Mouse (Mus musculus) forebrain, embryonic 13.5 days (tissue): ENCODE measurements around the gene Hrasls5. TPM values are rescaled to one million over a fixed set of nuclear protein-coding genes. Genes with fewer than 3 reads are reported as not detected.

ENCODE experiments used
- ATAC-seq: fragments of 200-750 bp; cut with Nextera tagmentation; 2 replicates; pipeline ENCODE4 v1.8.0; 2017
- H3K27ac ChIP-seq: fragments of 300-500 bp; sonication (generic); 2 replicates; pipeline ENCODE4 v1.5.1; 2015; ENCODE audit warnings: inconsistent platforms, mild to moderate bottlenecking, moderate library complexity
- H3K27me3 ChIP-seq: fragments of 300-500 bp; sonication (generic); 2 replicates; pipeline ENCODE4 v1.6.1; 2015; ENCODE audit warnings: mild to moderate bottlenecking, inconsistent platforms
- H3K36me3 ChIP-seq: fragments of 300-500 bp; sonication (generic); 2 replicates; pipeline ENCODE4 v1.6.1; 2015; ENCODE audit warnings: mild to moderate bottlenecking, inconsistent platforms; ENCODE audit not compliant: poor library complexity, severe bottlenecking
- H3K4me1 ChIP-seq: fragments of 300-500 bp; sonication (generic); 2 replicates; pipeline ENCODE4 v1.6.1; 2015; ENCODE audit warnings: inconsistent platforms
- H3K4me2 ChIP-seq: fragments of 300-500 bp; sonication (generic); 2 replicates; pipeline ENCODE4 v1.6.1; 2015; ENCODE audit warnings: inconsistent platforms, mild to moderate bottlenecking, moderate library complexity
- H3K4me3 ChIP-seq: fragments of 300-500 bp; sonication (generic); 2 replicates; pipeline ENCODE4 v1.5.1; 2015; ENCODE audit warnings: mild to moderate bottlenecking, inconsistent platforms
- H3K9ac ChIP-seq: fragments of 300-500 bp; sonication (generic); 2 replicates; pipeline ENCODE4 v1.6.1; 2015; ENCODE audit warnings: mild to moderate bottlenecking, inconsistent platforms
- H3K9me3 ChIP-seq: fragments of 300-500 bp; sonication (generic); replicated peaks from 2 replicates; pipeline ENCODE4 v1.6.1; 2016; ENCODE audit warnings: inconsistent platforms
- WGBS: fragments of 180-500 bp; shearing (Covaris S2); methylation state at CpG from one replicate; pipeline ENCODE4 v1.1.7; 2015; 5-methylcytosine and 5-hydroxymethylcytosine counted together
- polyA plus RNA-seq: library from polyadenylated mRNA; unstranded; fragments of >200 nt; fragmentation: Nextera tagmentation; extraction: Ambion mirVana; gene quantifications from 2 replicates; pipeline ENCODE4 v1.2.1, GENCODE M21; 2015

Hrasls5 gene
- polyA plus RNA-seq = not detected in 2 replicates

DNA sequence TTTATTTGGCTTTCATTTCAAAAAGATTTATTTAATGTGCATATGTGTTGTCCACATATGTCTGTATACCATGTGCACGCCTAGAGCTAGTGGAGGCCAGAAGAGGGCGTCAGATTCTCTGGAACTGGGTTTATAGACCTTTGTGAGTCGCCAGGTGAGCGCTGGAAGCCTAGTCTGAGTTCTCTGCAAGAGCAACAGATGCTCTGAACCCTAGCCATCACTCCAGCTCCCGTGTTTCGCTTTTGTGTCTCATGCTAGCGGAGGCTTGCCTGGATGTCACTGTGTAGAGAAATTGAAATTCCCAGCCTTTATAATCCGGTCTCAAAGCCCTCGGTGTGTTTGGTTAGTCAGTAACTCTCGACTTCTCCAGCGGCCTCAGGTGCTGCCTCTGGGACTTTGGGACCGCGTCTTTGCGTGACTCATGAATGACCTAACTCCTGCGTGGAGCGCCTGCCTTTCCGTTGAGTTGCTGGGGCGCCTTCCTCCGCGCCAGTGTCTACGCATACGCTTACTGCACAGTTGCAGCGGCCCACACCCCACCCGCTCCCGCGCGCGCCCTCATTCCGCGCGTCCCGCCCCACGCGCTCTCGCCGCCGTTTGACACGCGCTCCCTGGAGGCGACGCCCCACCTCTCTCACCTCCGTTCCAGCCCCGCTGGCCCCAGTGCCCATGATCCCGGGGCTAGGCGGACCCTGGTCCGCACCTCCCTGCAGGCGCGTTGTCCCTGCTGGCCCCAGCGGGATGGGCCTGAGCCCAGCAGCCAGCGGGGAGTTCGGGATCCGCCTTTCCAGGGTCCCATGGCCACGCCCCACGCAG is at the start of gene Hrasls5:
TSS of gene Hrasls5 (plus strand) at position 600 of the 816 bp plus-strand sequence.
- peak; percentile 77 for ATAC-seq
- Histone ChIP-seq H3K4me3 (peak within 1 kb of the TSS; percentile 43), H3K4me2 (peak within 1 kb of the TSS; percentile 85), H3K9ac (peak within 1 kb of the TSS; percentile 69), H3K27me3 (peaks cover 38% of the 10 kb centered on the region), H3K27ac (no peak within 1 kb of the TSS), H3K4me1 (peaks cover 23% of the 10 kb centered on the region), H3K9me3 (no peaks in the 10 kb centered on the region), H3K36me3 (no peaks in the 10 kb centered on the region)
- 2% methylated on average over 53 of the region's 54 CpGs for WGBS

DNA sequence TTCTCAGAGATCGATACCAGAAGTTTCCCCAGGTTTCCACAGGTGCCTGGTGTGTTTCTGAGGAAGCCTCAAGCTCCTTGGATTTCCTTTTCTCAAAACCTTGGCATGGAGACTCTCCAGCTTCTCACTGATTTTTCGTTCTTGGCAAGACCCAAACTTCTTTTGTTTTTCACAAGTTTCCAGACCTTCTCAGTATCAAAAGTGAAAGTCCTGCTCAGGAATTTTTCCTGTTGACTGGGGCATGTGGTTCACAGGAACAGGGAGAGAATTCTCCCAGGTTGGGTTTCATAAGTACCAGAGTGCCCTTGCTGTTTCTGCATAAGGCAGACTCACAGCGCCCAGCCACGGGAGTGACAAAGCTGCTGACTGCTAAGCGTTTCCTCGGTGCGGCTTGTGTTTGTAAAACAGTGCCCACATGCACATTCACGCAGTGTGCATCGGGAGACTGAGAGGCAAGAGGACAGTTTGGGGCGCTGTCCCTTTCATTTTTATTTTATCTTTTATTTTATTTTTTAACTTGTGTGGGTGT is 49.7 kb upstream of the Hrasls5 start:
- Histone ChIP-seq H3K4me1 (peaks cover 7% of the 10 kb centered on the region), H3K27ac (no peak overlapping the region), H3K27me3 (peaks cover 6% of the 10 kb centered on the region), H3K9me3 (no peaks in the 10 kb centered on the region), H3K9ac (no peak overlapping the region), H3K36me3 (no peaks in the 10 kb centered on the region), H3K4me3 (no peak overlapping the region), H3K4me2 (no peak overlapping the region)
- no peak for ATAC-seq
- 83% methylated on average over 10 of the region's 10 CpGs for WGBS

DNA sequence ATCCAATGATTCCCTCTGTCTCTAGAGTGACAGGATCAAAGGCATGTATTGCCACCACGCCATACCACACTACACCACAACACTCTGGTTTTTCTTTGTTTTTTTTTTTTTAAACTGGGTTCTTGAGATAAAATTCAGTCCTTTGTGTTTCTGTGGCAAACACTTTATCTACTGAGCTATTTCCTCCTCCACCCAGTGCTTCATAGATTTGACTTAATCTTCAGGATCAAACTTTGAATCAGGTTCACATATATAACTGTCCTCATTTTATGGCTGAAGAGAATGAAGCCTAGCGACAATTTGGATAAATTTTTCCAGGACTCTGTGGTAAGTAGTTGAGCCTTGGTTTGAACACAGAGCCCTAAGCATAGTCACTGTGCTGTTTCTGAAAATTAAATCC is 48.7 kb upstream of the Hrasls5 start:
- Histone ChIP-seq H3K9ac (no peak overlapping the region), H3K27me3 (no peaks in the 10 kb centered on the region), H3K9me3 (no peaks in the 10 kb centered on the region), H3K4me2 (no peak overlapping the region), H3K4me1 (no peaks in the 10 kb centered on the region), H3K27ac (no peak overlapping the region), H3K4me3 (no peak overlapping the region), H3K36me3 (no peaks in the 10 kb centered on the region)
- ATAC-seq = no peak
- 87% methylated on average over 2 of the region's 2 CpGs for WGBS

DNA sequence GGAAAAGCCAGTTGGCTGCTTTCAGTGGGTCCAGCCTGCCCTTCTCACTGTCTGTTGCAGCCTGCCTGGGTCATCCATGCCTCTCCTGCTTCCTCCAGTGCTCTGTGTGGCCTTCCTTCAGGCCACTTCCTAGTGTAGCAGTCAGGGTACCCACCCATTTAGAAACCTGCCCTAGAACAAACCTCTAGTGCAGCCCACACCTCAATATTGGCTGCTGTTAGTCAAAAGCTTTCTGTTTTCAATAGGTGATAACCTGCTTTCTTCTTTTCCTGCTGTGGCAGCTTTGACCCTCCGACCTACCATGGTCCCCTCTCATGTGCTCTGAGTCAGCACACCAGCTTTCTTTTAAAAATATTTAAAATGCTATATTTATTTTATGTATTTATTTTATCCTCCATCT is 47.9 kb upstream of the Hrasls5 start:
- no peak for ATAC-seq
- no peaks in the 10 kb centered on the region for H3K9me3 ChIP-seq
- H3K4me1 ChIP-seq = no peaks in the 10 kb centered on the region
- no peak overlapping the region for H3K9ac ChIP-seq
- no peak overlapping the region for H3K4me3 ChIP-seq
- no peaks in the 10 kb centered on the region for H3K36me3 ChIP-seq
- H3K27ac ChIP-seq = no peak overlapping the region
- H3K4me2 ChIP-seq = no peak overlapping the region
- 81% methylated on average over 1 of the region's 1 CpGs for WGBS
- no peaks in the 10 kb centered on the region for H3K27me3 ChIP-seq

DNA sequence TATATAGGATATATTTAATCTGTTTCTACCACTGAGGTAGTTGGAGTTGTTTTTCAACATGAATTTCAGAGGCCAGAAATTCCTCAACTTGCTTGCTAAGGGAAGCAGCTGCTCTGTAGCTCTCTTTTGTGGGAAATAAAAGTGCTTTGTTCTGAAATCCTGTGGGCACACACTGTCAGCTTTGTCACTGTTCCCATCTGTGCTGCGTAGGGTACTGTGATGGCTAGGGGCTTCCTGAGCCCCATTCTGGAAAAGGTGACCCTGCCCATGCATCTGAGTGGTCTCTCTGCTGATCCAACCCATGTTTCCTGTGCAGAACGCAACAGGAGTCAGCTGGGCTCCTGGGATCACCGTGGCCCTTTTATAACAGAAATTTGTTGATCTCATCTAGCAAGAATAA is 45.5 kb upstream of the Hrasls5 start:
- H3K36me3 ChIP-seq = no peaks in the 10 kb centered on the region
- H3K9ac ChIP-seq = no peak overlapping the region
- H3K27ac ChIP-seq = no peak overlapping the region
- no peaks in the 10 kb centered on the region for H3K27me3 ChIP-seq
- no peaks in the 10 kb centered on the region for H3K4me1 ChIP-seq
- H3K9me3 ChIP-seq = no peaks in the 10 kb centered on the region
- WGBS = 69% methylated on average over 3 of the region's 3 CpGs
- H3K4me2 ChIP-seq = no peak overlapping the region
- H3K4me3 ChIP-seq = no peak overlapping the region
- no peak for ATAC-seq

DNA sequence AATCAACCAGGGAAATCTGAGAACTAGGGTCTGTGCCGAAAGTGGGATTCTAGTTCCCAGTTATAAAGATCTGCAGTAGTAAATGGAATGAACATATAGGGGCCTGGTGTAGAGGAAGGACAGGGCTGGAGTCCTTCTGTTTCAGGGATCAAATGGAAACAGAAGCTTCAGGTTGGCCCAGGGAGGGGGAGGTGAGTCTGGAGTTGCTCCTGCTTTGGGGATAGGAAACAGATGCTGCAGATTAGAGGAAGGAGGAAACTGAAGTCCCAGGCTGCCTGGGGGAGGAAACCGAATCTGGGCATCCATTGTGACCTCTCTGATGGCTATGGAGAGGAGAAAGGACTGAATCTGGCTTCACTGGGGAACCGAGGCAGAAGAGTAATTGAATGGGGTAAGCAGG is 44.0 kb upstream of the Hrasls5 start:
- H3K27ac ChIP-seq = no peak overlapping the region
- no peaks in the 10 kb centered on the region for H3K27me3 ChIP-seq
- H3K9me3 ChIP-seq = no peaks in the 10 kb centered on the region
- H3K4me3 ChIP-seq = no peak overlapping the region
- ATAC-seq = no peak
- no peak overlapping the region for H3K9ac ChIP-seq
- no peaks in the 10 kb centered on the region for H3K4me1 ChIP-seq
- H3K36me3 ChIP-seq = no peaks in the 10 kb centered on the region
- H3K4me2 ChIP-seq = no peak overlapping the region
- WGBS = 56% methylated on average over 3 of the region's 3 CpGs

DNA sequence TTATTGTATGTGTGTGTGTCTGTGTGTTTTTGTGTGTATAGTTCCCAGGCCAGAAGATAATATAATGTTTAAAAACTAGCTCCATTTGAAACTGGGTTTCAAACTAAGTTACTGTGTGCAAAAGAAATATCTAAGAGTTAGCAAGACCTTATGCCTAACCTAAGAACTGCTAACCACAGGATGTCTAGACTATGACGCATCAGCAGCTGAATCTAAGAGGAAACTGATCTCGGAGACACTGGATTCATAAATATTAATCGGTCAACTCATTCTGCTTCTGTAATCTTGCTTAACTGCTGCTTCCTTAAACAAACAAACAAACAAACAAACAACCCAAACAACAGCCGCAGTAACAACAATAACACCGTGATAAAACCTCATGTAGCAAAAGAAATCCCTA is 42.7 kb upstream of the Hrasls5 start:
- WGBS = 93% methylated on average over 5 of the region's 5 CpGs
- no peak overlapping the region for H3K4me3 ChIP-seq
- ATAC-seq = no peak

DNA sequence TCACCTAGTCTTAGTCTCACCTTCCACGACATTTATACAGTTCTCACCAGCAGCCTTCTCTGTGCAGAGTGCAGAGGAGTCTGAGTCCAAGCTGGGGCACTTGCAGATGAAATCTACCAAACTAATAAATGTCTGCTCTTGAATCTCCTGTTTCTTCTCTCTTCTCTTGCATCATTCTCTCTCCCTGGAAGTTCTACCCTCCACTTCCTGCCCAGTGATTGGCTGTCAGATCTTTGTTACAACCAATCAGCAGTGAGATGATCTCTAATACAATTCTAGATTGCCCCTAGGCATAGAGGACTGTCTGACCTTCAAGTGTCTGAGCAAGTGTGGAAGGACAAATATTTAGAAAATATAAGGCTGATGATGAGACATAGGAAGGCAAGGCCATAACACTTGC is 36.2 kb upstream of the Hrasls5 start:
- no peaks in the 10 kb centered on the region for H3K4me1 ChIP-seq
- no peak overlapping the region for H3K4me3 ChIP-seq
- WGBS = 70% methylated on average over 1 of the region's 1 CpGs
- ATAC-seq = no peak
- H3K9me3 ChIP-seq = no peaks in the 10 kb centered on the region
- H3K27me3 ChIP-seq = no peaks in the 10 kb centered on the region
- no peaks in the 10 kb centered on the region for H3K36me3 ChIP-seq
- H3K4me2 ChIP-seq = no peak overlapping the region
- no peak overlapping the region for H3K27ac ChIP-seq
- no peak overlapping the region for H3K9ac ChIP-seq

More for the DNA sequence above, 42.7 kb upstream of the Hrasls5 start:
- Histone ChIP-seq H3K4me2 (no peak overlapping the region), H3K4me1 (no peaks in the 10 kb centered on the region), H3K27me3 (no peaks in the 10 kb centered on the region), H3K9ac (no peak overlapping the region), H3K36me3 (no peaks in the 10 kb centered on the region), H3K27ac (no peak overlapping the region), H3K9me3 (no peaks in the 10 kb centered on the region)

DNA sequence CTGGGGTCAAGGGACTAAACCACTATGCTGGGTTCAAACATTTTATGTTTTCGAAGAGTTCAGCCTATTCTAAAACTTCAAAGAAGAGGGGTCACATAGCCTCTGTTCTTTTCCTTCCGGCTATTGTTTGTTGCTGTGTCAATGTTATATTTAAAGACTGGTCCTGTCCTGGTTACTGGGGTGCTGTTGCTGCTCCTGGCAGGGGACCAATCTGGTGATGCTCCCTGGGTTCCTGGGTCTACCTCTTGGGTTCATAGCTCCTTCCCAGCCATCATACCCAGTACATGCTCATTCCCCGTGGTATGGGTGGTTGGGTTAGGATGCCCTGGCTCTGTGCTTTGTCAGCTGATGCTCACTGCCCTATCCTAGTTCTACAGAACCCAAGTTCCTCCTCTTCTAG is 34.6 kb upstream of the Hrasls5 start:
- WGBS = 93% methylated on average over 3 of the region's 3 CpGs
- H3K4me3 ChIP-seq = no peak overlapping the region
- no peak for ATAC-seq
- no peaks in the 10 kb centered on the region for H3K27me3 ChIP-seq
- H3K9ac ChIP-seq = no peak overlapping the region
- H3K36me3 ChIP-seq = no peaks in the 10 kb centered on the region
- no peak overlapping the region for H3K27ac ChIP-seq
- H3K4me2 ChIP-seq = no peak overlapping the region
- H3K4me1 ChIP-seq = no peaks in the 10 kb centered on the region
- H3K9me3 ChIP-seq = no peaks in the 10 kb centered on the region

DNA sequence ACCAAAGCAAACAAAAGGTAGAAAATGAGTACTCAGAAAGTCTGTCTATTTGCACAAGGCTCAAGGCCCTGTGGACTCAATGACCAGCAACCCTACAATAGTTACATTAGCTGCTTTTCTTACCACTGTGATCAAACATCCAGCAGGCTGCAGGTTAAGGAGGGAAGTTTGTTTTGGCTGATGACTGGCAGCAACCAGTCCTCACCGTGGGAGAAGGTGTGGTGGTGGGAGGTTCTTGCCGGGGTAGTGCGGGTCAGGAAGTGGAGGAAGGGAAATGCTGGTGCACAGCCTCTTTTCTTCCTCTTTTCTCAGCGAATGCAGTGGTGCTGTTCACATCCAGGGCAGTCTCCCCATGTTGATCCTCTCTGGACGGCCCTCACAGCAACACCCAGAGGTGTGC is 31.3 kb upstream of the Hrasls5 start:
- no peak overlapping the region for H3K4me3 ChIP-seq
- no peak overlapping the region for H3K9ac ChIP-seq
- no peaks in the 10 kb centered on the region for H3K9me3 ChIP-seq
- H3K27me3 ChIP-seq = no peaks in the 10 kb centered on the region
- no peaks in the 10 kb centered on the region for H3K36me3 ChIP-seq
- 72% methylated on average over 5 of the region's 5 CpGs for WGBS
- no peak for ATAC-seq
- no peak overlapping the region for H3K27ac ChIP-seq
- H3K4me2 ChIP-seq = no peak overlapping the region
- H3K4me1 ChIP-seq = no peaks in the 10 kb centered on the region

DNA sequence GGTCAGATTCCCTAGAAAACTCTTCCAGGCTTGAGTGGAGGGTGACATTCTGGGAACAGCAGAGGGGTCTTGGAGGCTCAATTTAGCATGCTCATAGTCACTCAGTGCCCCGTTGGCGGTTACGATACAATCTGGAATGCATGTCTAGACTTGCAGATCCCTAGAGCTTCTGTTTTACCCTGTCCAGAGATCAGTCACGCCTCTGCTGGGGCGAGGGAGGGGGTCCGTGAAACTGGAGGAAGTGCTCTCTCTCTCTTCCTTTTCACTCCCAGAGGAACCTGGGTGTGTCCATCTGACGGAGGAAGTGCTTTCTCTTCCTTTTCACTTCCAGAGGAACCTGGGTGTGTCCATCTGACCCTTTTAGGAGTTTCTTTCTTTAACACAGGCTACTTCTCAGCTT is 29.2 kb upstream of the Hrasls5 start:
- Histone ChIP-seq H3K27ac (no peak overlapping the region), H3K9ac (no peak overlapping the region), H3K4me1 (no peaks in the 10 kb centered on the region), H3K4me3 (no peak overlapping the region), H3K9me3 (no peaks in the 10 kb centered on the region), H3K36me3 (no peaks in the 10 kb centered on the region), H3K4me2 (no peak overlapping the region), H3K27me3 (no peaks in the 10 kb centered on the region)
- no peak for ATAC-seq
- 68% methylated on average over 7 of the region's 7 CpGs for WGBS

DNA sequence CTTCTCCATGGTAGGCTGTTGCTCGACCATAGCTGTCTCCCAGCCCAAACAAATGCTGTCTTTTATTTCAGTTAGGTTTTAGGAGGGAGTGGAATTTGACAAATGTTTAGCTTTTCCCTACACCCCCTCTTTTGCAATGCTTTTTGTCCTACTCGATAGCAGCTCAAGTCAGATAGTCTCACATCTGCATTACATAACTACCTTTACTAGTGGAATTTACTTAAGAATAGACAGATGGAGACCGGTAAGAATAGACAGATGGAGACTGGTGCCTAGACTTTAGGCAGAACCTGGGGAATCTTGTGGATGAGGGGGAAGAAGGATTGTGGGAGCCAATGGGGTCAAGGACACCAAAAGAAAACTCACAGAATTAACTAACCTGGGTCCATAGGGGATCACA is 28.7 kb upstream of the Hrasls5 start:
- H3K9ac ChIP-seq = no peak overlapping the region
- H3K27ac ChIP-seq = no peak overlapping the region
- no peaks in the 10 kb centered on the region for H3K36me3 ChIP-seq
- ATAC-seq = no peak
- H3K4me1 ChIP-seq = no peaks in the 10 kb centered on the region
- WGBS = 78% methylated on average over 3 of the region's 3 CpGs
- no peaks in the 10 kb centered on the region for H3K9me3 ChIP-seq
- no peak overlapping the region for H3K4me2 ChIP-seq
- H3K4me3 ChIP-seq = no peak overlapping the region
- H3K27me3 ChIP-seq = no peaks in the 10 kb centered on the region

DNA sequence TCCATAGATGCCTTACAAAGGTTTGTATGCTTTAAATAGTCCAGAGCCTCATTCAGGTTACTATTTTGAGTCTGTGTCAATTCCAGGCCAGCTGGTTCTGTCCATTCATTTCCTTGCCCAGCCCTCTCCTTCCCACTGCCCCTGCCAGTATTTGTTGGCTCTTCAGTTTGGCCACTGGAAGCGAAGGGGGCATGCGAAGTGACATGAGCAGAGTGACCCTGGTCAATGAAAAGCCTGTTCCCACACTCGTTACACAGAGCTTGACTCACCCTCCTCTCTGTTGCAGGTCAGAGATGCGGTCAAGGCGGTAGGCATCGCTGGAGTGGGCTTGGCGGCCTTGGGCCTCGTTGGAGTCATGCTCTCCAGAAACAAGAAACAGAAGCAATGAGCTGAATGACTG is 27.1 kb upstream of the Hrasls5 start:
- Histone ChIP-seq H3K36me3 (no peaks in the 10 kb centered on the region), H3K9me3 (no peaks in the 10 kb centered on the region), H3K4me2 (no peak overlapping the region), H3K27ac (no peak overlapping the region), H3K9ac (no peak overlapping the region), H3K4me1 (no peaks in the 10 kb centered on the region), H3K4me3 (no peak overlapping the region), H3K27me3 (no peaks in the 10 kb centered on the region)
- ATAC-seq = no peak
- 90% methylated on average over 8 of the region's 8 CpGs for WGBS
